Mouse (Mus musculus) liver, postnatal 0 days (tissue): ENCODE results near the gene Eepd1.

Source experiments
- CTCF ChIP-seq: sonication (generic); IDR thresholded peaks from 2 replicates; pipeline ENCODE4 v1.5.1; 2016; ENCODE audit warnings: antibody characterized with exemption, low read depth
- EP300 ChIP-seq: IDR thresholded peaks from 2 replicates; pipeline ENCODE4 v1.6.1; 2016; ENCODE audit warnings: antibody characterized with exemption, low read depth, mild to moderate bottlenecking

GRCm38 (mm10) chr9:25532105-25532504 is 50.8 kb downstream of the Eepd1 start:
- TF ChIP-seq CTCF: no peak
- TF ChIP-seq EP300: no peak
